Mouse (Mus musculus): ENCODE measurements around the gene Alcam.

The Alcam gene

GRCm38 (mm10) chr16:52261755-52262154, 192.1 kb downstream of the Alcam start:
- no peak for DNase-seq (ENCODE audit: low read depth, low spot score)

- DNase-seq (ENCODE audit: low read depth, low spot score) = no peak
These were observed 202.9 kb downstream of the Alcam start for GRCm38 (mm10) chr16:52250935-52251334.

- DNase-seq (ENCODE audit: low read depth, low spot score) = no peak
These were observed 203.7 kb downstream of the Alcam start for GRCm38 (mm10) chr16:52250196-52250595.

GRCm38 (mm10) chr16:52243421-52243973, 210.4 kb downstream of the Alcam start:
- DNase-seq (ENCODE audit: low read depth, low spot score) = no peak

GRCm38 (mm10) chr16:52242144-52242543, 211.7 kb downstream of the Alcam start:
- no peak for DNase-seq (ENCODE audit: low read depth, low spot score)

GRCm38 (mm10) chr16:52229930-52230329, 223.9 kb downstream of the Alcam start:
- no peak for DNase-seq (ENCODE audit: low read depth, low spot score)

- no peak for DNase-seq (ENCODE audit: low read depth, low spot score)
These were observed 224.4 kb downstream of the Alcam start for GRCm38 (mm10) chr16:52229446-52229845.

GRCm38 (mm10) chr16:52222896-52223295, 231.0 kb downstream of the Alcam start:
- DNase-seq (ENCODE audit: low read depth, low spot score) = no peak

- peak; percentile 67 for DNase-seq (ENCODE audit: low read depth, low spot score)
These were observed 234.8 kb downstream of the Alcam start for GRCm38 (mm10) chr16:52219069-52219468.

- DNase-seq (ENCODE audit: low read depth, low spot score) = no peak
These were observed 242.8 kb downstream of the Alcam start for GRCm38 (mm10) chr16:52210844-52211606.

- DNase-seq (ENCODE audit: low read depth, low spot score) = no peak
These were observed 253.8 kb downstream of the Alcam start for GRCm38 (mm10) chr16:52200107-52200506.
